Mouse (Mus musculus): ENCODE data around the gene Gm20388. TPM values are rescaled to one million over a fixed set of nuclear protein-coding genes. Genes with fewer than 3 reads are reported as not detected.

The Gm20388 gene
- polyA plus RNA-seq, 1 experiment from 2014 or later: 1.4 TPM

DNA sequence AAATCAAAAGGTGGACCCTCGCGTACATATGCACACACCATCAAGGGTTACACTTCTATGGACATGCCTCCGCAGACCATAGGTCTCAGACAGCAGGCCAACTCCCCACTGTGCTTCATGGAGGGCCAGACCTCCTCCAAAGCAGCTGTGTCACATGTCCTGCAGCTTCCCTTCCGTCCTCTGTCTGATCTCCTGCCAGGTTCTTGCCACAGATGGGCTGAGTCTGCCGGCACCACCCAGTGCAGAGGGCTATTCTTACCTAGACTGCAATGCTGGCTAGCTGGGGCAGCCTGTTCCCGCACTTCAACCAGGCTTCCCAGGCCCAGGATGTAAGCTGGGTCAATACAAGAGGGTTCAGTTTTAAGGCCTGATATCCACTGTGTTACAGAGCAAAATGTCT lies 4464.5 kb downstream of the Gm20388 start:
- no peak overlapping the region for H3K9ac ChIP-seq (ENCODE audit: low read depth, low read length)
- no peak overlapping the region for H3K4me3 ChIP-seq (ENCODE audit: low read depth, low read length)
- WGBS (ENCODE audit: insufficient replicate concordance): 72% methylated on average over 6 of the region's 6 CpGs
- no peaks in the 10 kb centered on the region for H3K27me3 ChIP-seq (ENCODE audit: control insufficient read depth, insufficient read depth, low read depth, low read length)
- no peak for ATAC-seq (ENCODE audit: low read depth)
- H3K4me2 ChIP-seq (ENCODE audit: low read depth, low read length): no peak overlapping the region
- H3K4me1 ChIP-seq (ENCODE audit: control insufficient read depth, low read depth, low read length): no peaks in the 10 kb centered on the region
- H3K36me3 ChIP-seq (ENCODE audit: control insufficient read depth, insufficient read depth): no peaks in the 10 kb centered on the region
- H3K9me3 ChIP-seq (replicated peaks; ENCODE audit: control insufficient read depth, low read length): no peaks in the 10 kb centered on the region
- H3K27ac ChIP-seq (ENCODE audit: low read length): no peak overlapping the region

DNA sequence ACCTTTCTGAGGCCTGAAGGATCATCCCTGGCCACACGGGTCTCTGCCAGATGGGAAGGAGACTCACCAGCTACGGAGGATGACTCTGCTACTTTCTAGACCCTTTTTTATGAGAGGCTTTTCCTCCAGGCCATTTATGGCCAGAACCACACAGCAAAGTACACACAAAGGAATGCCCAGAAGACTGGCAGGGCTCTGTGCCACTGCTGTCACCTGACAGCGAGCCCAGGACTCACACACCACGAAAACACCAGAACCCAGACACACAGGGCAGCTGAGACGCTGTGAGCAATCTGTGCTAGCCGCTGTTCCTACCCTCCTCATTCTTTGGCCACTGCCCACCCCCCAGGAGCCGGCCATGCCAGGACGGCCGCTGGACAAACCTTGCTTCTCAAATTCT lies 4465.1 kb downstream of the Gm20388 start:
- Histone ChIP-seq H3K27ac (ENCODE audit: low read length) (no peak overlapping the region), H3K36me3 (ENCODE audit: control insufficient read depth, insufficient read depth) (no peaks in the 10 kb centered on the region), H3K9ac (ENCODE audit: low read depth, low read length) (no peak overlapping the region), H3K4me3 (ENCODE audit: low read depth, low read length) (no peak overlapping the region), H3K4me2 (ENCODE audit: low read depth, low read length) (no peak overlapping the region), H3K9me3 (replicated peaks; ENCODE audit: control insufficient read depth, low read length) (no peaks in the 10 kb centered on the region), H3K27me3 (ENCODE audit: control insufficient read depth, insufficient read depth, low read depth, low read length) (no peaks in the 10 kb centered on the region), H3K4me1 (ENCODE audit: control insufficient read depth, low read depth, low read length) (no peaks in the 10 kb centered on the region)
- WGBS (ENCODE audit: insufficient replicate concordance): 63% methylated on average over 9 of the region's 9 CpGs
- ATAC-seq (ENCODE audit: low read depth): no peak

- 78% methylated on average over 12 of the region's 12 CpGs for WGBS (ENCODE audit: insufficient replicate concordance)
- no peaks in the 10 kb centered on the region for H3K9me3 ChIP-seq (replicated peaks; ENCODE audit: control insufficient read depth, low read length)
- no peaks in the 10 kb centered on the region for H3K27me3 ChIP-seq (ENCODE audit: control insufficient read depth, insufficient read depth, low read depth, low read length)
- no peak overlapping the region for H3K27ac ChIP-seq (ENCODE audit: low read length)
- ATAC-seq (ENCODE audit: low read depth): no peak
- no peak overlapping the region for H3K4me3 ChIP-seq (ENCODE audit: low read depth, low read length)
- H3K4me2 ChIP-seq (ENCODE audit: low read depth, low read length): no peak overlapping the region
- H3K9ac ChIP-seq (ENCODE audit: low read depth, low read length): no peak overlapping the region
- no peaks in the 10 kb centered on the region for H3K4me1 ChIP-seq (ENCODE audit: control insufficient read depth, low read depth, low read length)
- H3K36me3 ChIP-seq (ENCODE audit: control insufficient read depth, insufficient read depth): no peaks in the 10 kb centered on the region
Observed at GRCm38 (mm10) chr8:124376406-124376805, 4465.8 kb downstream of the Gm20388 start.

DNA sequence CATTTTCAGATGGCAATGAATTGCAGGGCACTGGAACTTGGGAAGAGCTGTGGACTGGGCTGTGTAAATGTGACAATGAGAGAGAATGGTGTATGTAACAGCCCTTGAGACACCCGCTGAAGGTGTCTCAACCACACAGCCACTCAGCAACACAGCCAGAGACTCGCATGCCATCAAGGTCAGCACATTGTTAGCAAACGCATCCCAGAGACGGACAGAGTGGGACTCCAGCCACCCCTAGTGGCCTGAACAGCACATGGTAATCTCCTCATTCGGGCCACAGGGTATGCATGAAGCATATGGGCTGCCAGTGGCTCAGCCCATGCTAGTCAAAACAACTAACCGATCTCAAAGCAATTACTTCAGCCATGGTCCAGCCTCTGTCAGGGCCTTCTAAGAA lies 4468.6 kb downstream of the Gm20388 start:
- ATAC-seq (ENCODE audit: low read depth): no peak
- H3K27me3 ChIP-seq (ENCODE audit: control insufficient read depth, insufficient read depth, low read depth, low read length): no peaks in the 10 kb centered on the region
- no peaks in the 10 kb centered on the region for H3K9me3 ChIP-seq (replicated peaks; ENCODE audit: control insufficient read depth, low read length)
- 58% methylated on average over 6 of the region's 6 CpGs for WGBS (ENCODE audit: insufficient replicate concordance)
- no peak overlapping the region for H3K9ac ChIP-seq (ENCODE audit: low read depth, low read length)
- no peaks in the 10 kb centered on the region for H3K36me3 ChIP-seq (ENCODE audit: control insufficient read depth, insufficient read depth)
- no peak overlapping the region for H3K27ac ChIP-seq (ENCODE audit: low read length)
- H3K4me3 ChIP-seq (ENCODE audit: low read depth, low read length): no peak overlapping the region
- no peaks in the 10 kb centered on the region for H3K4me1 ChIP-seq (ENCODE audit: control insufficient read depth, low read depth, low read length)
- H3K4me2 ChIP-seq (ENCODE audit: low read depth, low read length): no peak overlapping the region

GRCm38 (mm10) chr8:124382235-124382634 lies 4471.6 kb downstream of the Gm20388 start:
- H3K4me3 ChIP-seq (ENCODE audit: low read depth, low read length): no peak overlapping the region
- no peak overlapping the region for H3K4me2 ChIP-seq (ENCODE audit: low read depth, low read length)
- H3K36me3 ChIP-seq (ENCODE audit: control insufficient read depth, insufficient read depth): no peaks in the 10 kb centered on the region
- H3K9me3 ChIP-seq (replicated peaks; ENCODE audit: control insufficient read depth, low read length): no peaks in the 10 kb centered on the region
- H3K27me3 ChIP-seq (ENCODE audit: control insufficient read depth, insufficient read depth, low read depth, low read length): no peaks in the 10 kb centered on the region
- H3K27ac ChIP-seq (ENCODE audit: low read length): no peak overlapping the region
- 59% methylated on average over 10 of the region's 10 CpGs for WGBS (ENCODE audit: insufficient replicate concordance)
- no peaks in the 10 kb centered on the region for H3K4me1 ChIP-seq (ENCODE audit: control insufficient read depth, low read depth, low read length)
- H3K9ac ChIP-seq (ENCODE audit: low read depth, low read length): no peak overlapping the region
- no peak for ATAC-seq (ENCODE audit: low read depth)

GRCm38 (mm10) chr8:124384336-124384735 lies 4473.7 kb downstream of the Gm20388 start:
- WGBS (ENCODE audit: insufficient replicate concordance): 82% methylated on average over 19 of the region's 19 CpGs
- no peak overlapping the region for H3K9ac ChIP-seq (ENCODE audit: low read depth, low read length)
- H3K36me3 ChIP-seq (ENCODE audit: control insufficient read depth, insufficient read depth): no peaks in the 10 kb centered on the region
- H3K27ac ChIP-seq (ENCODE audit: low read length): no peak overlapping the region
- no peak for ATAC-seq (ENCODE audit: low read depth)
- H3K4me3 ChIP-seq (ENCODE audit: low read depth, low read length): no peak overlapping the region
- no peak overlapping the region for H3K4me2 ChIP-seq (ENCODE audit: low read depth, low read length)
- no peaks in the 10 kb centered on the region for H3K9me3 ChIP-seq (replicated peaks; ENCODE audit: control insufficient read depth, low read length)
- no peaks in the 10 kb centered on the region for H3K4me1 ChIP-seq (ENCODE audit: control insufficient read depth, low read depth, low read length)
- H3K27me3 ChIP-seq (ENCODE audit: control insufficient read depth, insufficient read depth, low read depth, low read length): no peaks in the 10 kb centered on the region

GRCm38 (mm10) chr8:124386225-124386899 lies 4475.7 kb downstream of the Gm20388 start:
- Histone ChIP-seq H3K27ac (ENCODE audit: low read length) (no peak overlapping the region), H3K36me3 (ENCODE audit: control insufficient read depth, insufficient read depth) (no peaks in the 10 kb centered on the region), H3K9ac (ENCODE audit: low read depth, low read length) (no peak overlapping the region), H3K4me1 (ENCODE audit: control insufficient read depth, low read depth, low read length) (no peaks in the 10 kb centered on the region), H3K27me3 (ENCODE audit: control insufficient read depth, insufficient read depth, low read depth, low read length) (no peaks in the 10 kb centered on the region), H3K9me3 (replicated peaks; ENCODE audit: control insufficient read depth, low read length) (no peaks in the 10 kb centered on the region), H3K4me3 (ENCODE audit: low read depth, low read length) (no peak overlapping the region), H3K4me2 (ENCODE audit: low read depth, low read length) (no peak overlapping the region)
- 68% methylated on average over 23 of the region's 23 CpGs for WGBS (ENCODE audit: insufficient replicate concordance)
- no peak for ATAC-seq (ENCODE audit: low read depth)

DNA sequence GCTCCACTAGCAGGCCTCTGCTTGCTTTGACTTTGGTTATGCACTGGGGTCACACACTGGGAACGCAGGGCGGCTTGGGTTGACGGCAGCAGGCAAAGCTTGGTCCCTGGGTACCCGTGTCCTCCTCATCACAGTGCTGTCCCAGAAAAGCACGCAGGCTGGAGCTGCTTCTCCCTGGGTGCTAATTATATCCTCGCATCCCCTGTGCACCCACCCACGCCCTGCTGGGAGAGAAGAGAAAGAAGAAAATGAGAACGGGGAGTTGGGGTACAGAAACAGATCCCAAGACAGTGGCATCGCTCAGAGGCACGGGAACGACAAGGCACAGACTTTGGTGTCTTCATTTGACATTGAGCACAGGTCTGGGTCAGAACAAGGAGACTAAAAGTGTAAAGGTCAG lies 4478.9 kb downstream of the Gm20388 start:
- H3K9me3 ChIP-seq (replicated peaks; ENCODE audit: control insufficient read depth, low read length): no peaks in the 10 kb centered on the region
- H3K27me3 ChIP-seq (ENCODE audit: control insufficient read depth, insufficient read depth, low read depth, low read length): no peaks in the 10 kb centered on the region
- no peaks in the 10 kb centered on the region for H3K4me1 ChIP-seq (ENCODE audit: control insufficient read depth, low read depth, low read length)
- no peak for ATAC-seq (ENCODE audit: low read depth)
- WGBS (ENCODE audit: insufficient replicate concordance): 63% methylated on average over 11 of the region's 11 CpGs
- no peak overlapping the region for H3K4me3 ChIP-seq (ENCODE audit: low read depth, low read length)
- no peak overlapping the region for H3K9ac ChIP-seq (ENCODE audit: low read depth, low read length)
- H3K27ac ChIP-seq (ENCODE audit: low read length): no peak overlapping the region
- H3K36me3 ChIP-seq (ENCODE audit: control insufficient read depth, insufficient read depth): no peaks in the 10 kb centered on the region
- no peak overlapping the region for H3K4me2 ChIP-seq (ENCODE audit: low read depth, low read length)

GRCm38 (mm10) chr8:124391191-124391590 lies 4480.6 kb downstream of the Gm20388 start:
- Histone ChIP-seq H3K4me2 (ENCODE audit: low read depth, low read length) (no peak overlapping the region), H3K27ac (ENCODE audit: low read length) (no peak overlapping the region), H3K4me1 (ENCODE audit: control insufficient read depth, low read depth, low read length) (no peaks in the 10 kb centered on the region), H3K9me3 (replicated peaks; ENCODE audit: control insufficient read depth, low read length) (no peaks in the 10 kb centered on the region), H3K9ac (ENCODE audit: low read depth, low read length) (no peak overlapping the region), H3K4me3 (ENCODE audit: low read depth, low read length) (no peak overlapping the region), H3K27me3 (ENCODE audit: control insufficient read depth, insufficient read depth, low read depth, low read length) (no peaks in the 10 kb centered on the region), H3K36me3 (ENCODE audit: control insufficient read depth, insufficient read depth) (no peaks in the 10 kb centered on the region)
- no peak for ATAC-seq (ENCODE audit: low read depth)
- WGBS (ENCODE audit: insufficient replicate concordance): 69% methylated on average over 7 of the region's 7 CpGs

All from liver, embryonic 16.5 days (tissue).